Mouse (Mus musculus): ENCODE measurements around the gene Capn2.
A peak's percentile ranks its signal among the peaks of the same experiment; 100 is the strongest.

Capn2 gene

DNA sequence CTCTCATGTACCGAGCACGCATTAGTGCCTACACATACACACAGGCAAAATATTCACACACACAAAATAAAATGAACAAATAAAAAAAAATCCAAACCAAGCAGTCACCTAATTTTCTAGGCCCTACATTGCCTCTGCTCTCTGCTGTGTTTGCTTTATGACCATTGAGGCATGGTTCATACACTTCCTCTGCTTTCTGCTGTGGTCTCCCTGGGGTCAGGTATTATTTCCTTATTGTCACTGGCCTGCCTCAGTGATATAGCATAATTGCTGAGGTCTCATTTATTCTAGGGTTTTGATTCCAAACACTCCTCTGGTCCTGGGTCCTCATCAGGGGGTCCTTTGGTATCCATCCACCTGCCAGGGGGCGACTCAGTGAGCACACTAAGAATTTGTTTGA, 8.2 kb upstream of the Capn2 start:
- no peak for DNase-seq (ENCODE audit: low spot score in 2 of 2)

DNA sequence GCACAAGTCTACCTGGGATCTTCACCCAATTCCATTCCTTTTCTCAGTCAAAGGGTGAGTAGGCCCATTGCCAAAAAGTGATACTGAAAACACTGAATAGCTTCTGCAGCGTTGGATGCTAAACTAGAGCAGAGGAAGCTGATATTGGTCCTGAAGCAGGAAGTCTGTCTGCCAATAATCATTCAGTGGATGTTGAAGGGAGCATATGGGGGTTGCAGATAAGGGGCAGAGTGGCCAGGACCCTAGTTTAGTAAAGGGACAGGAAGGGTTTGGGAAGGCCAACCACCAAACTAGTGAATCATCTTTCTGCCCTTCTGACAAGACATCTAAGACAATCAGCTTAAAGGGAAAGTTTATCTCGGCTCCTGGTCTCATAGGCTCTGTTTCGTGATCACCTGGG, 6.3 kb upstream of the Capn2 start:
- DNase-seq (ENCODE audit: low spot score in 2 of 2), result no peak

DNA sequence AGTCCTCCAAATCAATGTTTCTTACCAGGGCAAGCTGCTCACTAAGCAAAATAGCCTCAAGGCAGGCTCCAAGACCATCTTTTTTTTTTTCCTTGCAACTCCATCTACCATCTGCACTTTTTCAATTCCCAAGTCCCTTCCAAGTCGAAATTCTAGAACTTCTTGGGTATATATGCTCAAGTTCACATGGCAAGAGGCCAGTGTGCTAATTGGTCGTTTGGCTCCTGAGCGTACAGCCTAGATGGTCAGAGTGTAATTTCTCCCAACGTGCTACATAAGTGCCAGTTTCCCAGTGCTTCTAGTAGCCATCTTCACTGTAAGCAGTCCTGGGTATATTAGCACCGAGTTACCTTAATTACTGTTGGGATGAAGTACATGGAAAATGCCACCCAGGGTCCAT, 5.6 kb upstream of the Capn2 start:
- DNase-seq (ENCODE audit: low spot score in 2 of 2), result no peak

DNA sequence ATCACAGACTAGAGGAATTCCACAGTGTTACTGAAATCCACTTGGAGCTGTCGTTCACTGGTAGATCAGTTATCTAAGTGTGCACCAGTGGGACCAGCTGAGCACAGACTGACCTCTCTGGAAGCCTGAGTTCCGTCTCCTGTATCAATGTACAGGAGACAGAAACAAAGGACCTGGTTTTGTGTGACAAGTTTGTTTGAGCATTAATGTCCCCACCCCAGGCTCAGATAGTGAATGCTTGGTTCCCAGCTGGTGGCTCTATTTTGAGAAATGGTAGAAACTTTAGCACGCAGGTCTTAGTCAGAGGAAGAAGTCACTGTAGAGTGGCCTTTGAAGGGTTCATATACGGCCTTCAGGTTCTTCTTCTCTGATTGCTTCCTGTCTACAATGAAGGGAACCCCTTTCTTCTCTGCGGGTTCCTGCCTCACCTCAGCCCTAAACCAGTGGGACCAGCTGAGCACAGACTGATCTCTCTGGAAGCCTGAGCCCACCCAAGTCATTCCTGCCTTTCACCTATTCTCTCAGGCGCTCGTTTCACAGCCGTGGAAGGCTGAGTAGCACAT, 3.6 kb upstream of the Capn2 start:
- DNase-seq (ENCODE audit: low spot score in 2 of 2), result no peak

DNA sequence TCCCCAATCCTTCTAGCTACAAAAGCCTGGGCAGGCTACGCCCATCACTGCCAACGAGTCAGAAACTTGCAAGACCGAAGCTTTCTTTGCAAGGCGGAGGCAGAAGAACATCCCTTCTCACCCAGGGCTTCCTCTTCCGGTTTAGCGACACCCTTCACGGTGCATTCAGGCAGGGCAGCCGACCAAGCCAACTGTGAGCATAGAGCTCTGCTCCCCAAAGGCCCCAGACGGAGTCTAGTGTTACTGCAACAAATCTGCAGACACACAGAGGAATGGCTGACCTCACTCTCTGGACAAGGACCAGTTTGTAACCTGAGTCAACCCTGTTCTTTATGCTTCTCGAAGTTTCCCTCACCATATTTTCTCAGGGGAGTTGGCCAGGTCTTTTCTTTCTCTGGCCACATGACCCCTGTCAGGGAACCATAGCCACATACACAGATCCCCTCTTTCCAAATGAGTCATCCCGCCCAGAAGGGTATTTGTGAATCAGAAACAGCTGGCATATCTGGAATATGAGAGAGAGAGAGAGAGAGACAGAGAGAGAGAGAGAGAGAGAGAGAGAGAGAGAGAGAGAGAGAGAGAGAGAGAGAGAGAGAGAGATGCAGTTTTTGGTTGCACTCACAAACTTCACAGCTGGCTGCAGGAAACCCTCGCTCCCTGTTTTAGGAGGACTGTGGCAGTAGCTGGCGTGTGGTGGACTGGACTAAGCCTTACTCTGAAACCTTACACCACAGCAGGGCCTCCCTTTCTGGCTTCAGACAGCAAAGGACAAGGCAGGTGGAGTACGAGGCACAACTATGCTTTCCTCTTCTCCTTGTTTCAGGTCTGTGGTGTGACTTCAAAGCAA, 2.9 kb upstream of the Capn2 start:
- DNase-seq (ENCODE audit: low spot score in 2 of 2), result peak in 1 of 2 experiments; percentile 55

DNA sequence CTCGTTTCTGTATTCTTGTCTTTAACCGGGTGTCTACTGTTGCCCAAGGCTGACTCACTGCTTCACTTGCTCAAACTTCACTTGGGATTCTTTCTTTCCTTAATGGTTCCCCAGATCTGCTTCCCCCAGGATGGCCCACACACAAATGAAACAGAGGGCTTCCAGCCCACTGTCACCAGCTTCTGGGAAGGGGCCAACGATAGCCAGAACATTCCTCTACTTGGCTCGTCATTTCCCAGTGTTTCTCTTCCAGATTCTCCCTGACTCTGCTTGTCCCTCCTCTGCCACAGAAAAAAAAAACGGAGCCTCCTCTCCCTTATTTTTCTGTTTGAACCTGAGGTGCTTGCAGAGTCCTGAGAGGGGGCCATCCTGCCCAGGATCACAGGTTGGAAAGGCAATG, 1.9 kb upstream of the Capn2 start:
- no peak for DNase-seq (ENCODE audit: low spot score in 2 of 2)

DNA sequence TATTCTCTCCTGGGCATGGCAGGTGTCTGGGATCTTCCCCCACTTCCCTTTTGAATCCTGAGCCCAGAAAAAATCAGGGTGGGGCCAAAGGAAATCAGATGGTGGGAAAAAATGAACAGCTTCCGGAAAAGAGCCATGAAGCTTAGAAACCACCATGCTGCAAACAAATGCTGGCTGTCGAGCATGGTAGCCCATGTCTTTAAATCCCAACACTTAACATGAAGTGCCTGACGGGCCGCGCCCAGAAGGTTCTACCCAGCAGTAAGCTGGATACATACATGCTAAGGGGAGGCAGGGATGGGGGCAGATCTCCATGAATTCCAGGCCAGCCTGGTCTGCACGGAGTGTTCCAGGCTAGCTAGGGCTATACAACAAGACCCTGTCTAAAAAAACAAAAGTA, 1.4 kb upstream of the Capn2 start:
- DNase-seq (ENCODE audit: low spot score in 2 of 2), result no peak

DNA sequence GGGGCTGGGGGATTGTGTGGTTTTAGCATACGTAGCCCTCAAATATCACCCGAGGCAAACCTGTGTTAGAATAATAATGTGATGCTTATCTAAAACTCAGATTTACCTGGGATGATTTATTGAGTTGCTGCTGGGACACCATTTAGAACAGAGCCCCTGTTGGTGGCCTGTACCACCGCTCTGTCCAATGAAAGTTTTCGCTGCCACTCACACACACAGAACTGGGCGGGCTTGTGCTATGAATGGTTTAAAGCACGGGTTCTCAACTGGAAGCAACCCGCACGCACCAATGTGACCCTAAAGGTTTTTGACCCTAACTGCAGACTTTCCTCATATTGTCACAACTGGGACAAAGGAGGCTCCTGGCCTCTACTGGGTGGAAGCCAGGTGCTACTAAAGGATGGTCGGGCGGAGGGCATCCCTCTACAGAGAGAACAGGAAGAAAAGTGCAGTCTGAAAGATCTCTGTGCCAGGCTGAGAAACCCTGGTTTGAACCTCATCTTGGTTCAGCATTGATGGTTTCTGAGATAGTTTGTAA, 804 bp upstream of the Capn2 start:
- DNase-seq (ENCODE audit: low spot score in 2 of 2), result no peak

DNA sequence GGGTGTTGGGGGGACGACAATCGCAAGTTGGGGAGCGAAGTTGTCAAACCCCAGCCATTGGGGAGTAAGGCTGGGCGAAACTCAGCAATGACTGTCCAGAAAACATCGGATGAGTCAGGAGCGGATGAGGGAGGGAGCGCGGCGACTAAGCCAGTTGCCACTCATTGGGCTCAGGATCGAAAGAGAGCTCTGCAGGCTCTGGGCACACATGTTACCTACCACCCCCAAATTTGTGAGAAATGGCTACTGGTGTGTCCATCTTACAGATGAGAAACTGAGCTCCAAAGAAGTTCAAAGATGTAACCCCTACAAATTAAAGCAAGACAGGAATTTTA, 236 bp upstream of the Capn2 start:
- DNase-seq (ENCODE audit: low spot score in 2 of 2), result no peak

DNA sequence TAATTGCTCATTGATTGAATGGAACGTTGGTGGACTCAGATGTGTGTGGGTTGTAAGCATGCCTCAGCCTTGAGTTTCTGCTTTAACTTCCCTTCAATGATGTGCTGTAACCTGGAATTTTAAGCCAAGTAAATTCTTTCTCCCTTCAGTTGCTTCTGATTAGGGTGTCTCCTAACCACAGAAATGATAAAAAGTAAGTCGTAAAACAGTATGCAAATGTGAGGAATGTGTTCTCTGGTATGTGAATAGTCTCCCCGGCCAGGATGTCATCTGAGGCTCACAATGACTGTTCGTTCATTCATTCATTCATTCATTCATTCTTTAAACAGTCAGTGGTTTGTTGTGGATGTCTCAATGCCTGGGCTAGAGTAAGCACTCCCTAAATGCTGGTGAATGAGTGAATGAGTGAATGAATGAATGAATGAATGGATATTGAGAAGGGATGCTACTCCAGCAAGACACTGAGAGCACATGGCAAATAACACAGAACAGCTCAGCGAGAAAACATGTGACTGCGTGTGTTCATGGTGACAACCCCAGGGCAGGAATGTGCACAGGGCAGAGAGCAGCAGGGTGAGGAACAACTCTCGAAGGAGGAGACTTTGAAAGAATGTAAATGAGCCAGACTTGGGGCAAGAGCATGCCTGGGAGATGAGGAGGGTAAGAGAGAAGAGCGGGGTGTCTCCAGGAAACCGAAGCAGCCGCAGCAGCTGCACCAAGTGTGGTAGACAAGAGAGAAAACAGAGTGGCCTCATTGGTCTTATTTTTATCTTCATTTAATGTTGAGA, 2.4 kb downstream of the Capn2 start:
- no peak for DNase-seq (ENCODE audit: low spot score in 2 of 2)

DNA sequence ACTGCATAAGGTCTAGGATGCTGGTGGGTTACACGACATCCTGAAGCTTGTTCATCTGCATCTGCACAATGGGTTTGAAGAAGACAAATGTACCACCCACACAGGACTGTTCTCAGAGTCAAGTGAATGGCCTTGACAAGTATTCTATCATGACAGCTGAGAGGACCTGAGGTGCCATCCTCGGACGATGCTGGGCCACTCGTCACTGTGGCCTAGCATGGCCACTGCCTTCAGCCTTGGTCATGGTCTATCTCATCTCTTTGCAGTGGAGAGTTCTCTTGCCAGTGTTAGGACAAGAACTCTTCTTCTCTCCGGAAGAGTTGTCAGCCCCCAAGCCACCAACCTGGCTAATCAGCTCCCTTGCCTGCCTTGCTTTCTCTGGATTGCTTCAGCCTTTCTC, 3.7 kb downstream of the Capn2 start:
- no peak for DNase-seq (ENCODE audit: low spot score in 2 of 2)

DNA sequence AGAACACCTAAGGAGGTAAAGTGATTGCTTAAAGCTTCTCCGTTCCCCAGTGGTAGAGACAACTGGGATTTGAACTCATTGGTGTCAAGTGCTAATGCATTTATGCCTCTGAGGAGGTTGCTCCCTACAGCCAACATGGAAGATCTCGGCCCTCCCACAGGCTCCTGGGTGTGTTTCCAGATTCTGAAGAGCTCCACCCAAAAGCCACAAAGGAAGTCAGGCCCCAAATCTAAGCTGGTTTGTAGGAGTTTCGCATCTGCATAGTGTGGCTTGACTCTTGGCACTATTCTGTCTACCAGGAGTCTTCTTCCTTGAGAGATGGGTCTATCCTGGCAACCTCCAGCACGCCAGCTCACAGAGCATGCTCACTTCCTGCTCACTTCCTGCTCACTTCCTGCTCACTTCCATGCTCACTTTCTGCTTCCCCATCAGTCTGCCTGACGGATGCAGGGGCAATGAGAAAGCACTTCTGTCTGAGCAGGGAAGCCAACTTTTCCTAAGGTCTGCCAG, 4.5 kb downstream of the Capn2 start:
- no peak for DNase-seq (ENCODE audit: low spot score in 2 of 2)

DNA sequence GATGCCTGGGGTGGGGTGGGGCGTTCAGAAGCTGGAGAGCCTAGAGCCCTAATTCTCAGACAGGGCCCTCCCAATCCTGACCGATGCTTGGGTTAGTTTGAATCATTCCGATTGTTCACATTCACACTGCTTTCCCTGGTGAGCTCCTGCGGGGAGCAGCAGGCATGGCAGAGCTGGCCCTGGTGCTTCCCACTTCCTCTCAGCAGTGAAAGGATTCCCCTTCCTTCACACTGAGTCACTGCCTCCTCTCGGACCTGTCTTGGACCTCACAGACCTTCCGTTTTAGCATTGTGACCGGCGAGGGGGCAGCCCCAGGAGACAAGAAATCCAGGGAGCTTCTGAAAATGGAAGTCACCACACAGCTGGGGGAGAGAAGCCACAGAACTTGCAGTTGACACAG, 5.6 kb downstream of the Capn2 start:
- DNase-seq (ENCODE audit: low spot score in 2 of 2), result no peak

DNA sequence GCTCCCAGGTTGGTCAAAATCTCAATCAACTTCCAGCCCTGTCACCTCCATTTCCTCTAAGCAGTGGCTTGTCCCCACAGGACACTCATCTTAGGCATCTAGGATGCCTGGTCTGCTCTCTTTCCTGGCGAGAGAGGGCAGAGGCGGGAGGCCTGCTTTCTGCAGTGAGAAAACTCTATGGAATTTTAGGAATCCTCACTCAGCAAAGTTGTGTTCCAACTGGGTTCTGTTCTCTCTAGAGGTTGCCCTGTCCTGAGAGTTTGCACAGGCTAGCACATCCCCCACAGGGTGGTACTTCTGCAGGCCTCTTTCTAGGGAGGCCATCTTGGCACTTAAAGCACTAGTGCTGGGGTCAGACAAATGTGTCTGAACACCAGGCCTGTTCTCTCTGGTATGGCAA, 6.3 kb downstream of the Capn2 start:
- DNase-seq (ENCODE audit: low spot score in 2 of 2), result no peak

DNA sequence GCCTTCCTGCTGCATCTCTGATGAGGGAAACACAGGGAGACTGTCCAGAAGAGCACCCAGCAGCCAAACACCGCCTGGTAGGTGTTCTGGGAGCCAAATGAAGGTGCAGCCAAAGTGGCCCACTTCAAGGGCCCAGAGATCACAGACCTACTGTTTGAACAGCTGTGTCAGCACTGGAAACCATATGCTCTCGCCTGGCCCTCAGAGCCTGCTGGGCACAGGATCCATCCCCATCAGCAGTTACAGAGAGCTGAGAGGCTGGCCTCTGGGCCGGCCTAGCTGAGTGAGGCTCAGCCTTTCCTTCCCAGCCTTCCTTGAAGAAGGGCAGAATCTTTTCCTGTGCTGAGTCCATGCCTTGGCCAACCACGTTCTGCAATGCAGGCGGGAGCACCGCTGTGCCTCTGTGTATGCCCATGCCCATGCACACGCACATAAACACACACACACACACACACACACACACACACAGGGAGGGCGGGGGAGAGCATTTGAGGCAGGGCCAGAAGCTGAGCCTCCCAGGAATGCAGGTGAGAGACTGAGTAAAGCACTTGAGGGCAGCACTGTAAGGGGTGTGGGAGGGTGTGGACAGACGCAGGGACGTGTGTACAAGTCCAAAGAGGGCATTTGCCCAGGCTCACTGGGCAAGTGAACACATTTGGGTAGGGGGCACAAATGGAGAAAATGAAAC, 8.2 kb downstream of the Capn2 start:
- no peak for DNase-seq (ENCODE audit: low spot score in 2 of 2)

DNA sequence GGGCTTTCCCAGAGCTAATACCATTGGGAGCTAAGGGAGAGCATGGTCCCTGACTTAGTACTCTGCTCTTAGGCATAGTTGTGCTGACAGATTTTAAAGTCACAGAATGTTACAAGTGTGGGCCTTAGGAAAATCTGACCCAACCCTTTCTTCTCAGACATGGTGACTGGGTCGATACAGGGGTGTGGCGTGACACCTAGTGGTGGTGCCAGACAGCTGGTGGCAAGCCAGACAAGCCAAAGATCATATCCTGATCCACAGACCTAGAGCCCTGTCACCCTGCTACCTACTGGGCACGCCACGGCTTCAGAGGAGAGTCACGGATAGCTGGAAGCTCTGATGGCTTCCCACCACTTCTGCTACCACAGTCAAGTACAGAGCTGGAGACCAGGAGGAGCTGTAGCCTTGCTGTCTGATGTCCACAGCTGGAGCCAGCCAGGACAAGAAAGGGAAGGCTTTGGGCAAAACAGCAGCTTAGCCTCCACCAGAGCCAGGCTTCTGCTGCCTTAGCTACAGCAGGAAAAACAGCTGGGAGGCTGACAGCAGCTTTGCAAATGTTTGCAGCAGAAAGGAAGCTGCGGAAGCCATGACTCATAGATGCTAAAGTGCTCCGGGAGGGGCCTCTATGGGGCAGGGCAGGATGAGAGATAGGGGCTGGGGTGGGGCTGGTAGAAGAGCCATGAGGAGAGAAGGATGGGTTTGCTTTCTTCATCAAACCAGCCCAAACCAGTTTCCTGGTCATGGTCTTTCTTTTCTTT, 11.0 kb downstream of the Capn2 start:
- peak; percentile 48 to 81 for DNase-seq (ENCODE audit: low spot score in 2 of 2)

DNA sequence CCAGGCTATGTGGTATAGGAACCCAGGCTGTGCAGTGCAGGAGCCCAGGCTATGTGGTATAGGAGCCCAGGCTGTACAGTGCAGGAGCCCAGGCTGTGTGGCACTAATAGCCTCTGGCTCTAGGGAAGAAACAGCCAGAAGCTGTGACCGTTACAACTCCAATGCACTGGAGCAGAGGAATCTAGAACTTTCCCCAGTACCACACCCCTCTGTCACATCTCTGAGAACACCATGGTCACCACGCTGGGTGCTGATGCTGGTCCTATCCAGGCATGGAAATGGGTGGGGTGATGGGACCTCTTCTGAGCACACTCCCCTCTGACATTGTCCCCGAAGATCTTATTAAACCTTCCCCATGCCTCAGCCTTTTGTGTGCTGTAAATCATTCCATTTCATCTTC, 12.1 kb downstream of the Capn2 start:
- no peak for DNase-seq (ENCODE audit: low spot score in 2 of 2)

DNA sequence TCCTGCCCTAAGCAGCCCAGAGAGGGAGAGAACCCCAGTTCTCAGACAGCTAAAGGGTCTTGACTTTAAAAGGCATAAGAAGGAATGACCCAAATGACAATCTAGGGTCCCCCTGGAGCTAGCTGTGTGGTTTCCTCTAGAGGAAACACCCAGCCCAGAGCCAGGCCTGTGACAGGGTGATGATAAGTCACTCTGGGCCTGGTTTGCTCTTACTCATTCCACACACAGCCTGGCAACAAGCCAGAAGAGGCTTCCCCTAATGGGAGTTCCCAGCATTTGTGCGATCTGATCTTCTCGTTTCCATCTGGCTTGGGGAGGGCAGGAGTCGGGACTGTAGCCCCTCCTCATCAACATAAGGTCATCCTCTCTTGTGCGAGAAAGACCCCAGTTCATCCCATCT, 13.2 kb downstream of the Capn2 start:
- DNase-seq (ENCODE audit: low spot score in 2 of 2), result peak in 1 of 2 experiments; percentile 63

DNA sequence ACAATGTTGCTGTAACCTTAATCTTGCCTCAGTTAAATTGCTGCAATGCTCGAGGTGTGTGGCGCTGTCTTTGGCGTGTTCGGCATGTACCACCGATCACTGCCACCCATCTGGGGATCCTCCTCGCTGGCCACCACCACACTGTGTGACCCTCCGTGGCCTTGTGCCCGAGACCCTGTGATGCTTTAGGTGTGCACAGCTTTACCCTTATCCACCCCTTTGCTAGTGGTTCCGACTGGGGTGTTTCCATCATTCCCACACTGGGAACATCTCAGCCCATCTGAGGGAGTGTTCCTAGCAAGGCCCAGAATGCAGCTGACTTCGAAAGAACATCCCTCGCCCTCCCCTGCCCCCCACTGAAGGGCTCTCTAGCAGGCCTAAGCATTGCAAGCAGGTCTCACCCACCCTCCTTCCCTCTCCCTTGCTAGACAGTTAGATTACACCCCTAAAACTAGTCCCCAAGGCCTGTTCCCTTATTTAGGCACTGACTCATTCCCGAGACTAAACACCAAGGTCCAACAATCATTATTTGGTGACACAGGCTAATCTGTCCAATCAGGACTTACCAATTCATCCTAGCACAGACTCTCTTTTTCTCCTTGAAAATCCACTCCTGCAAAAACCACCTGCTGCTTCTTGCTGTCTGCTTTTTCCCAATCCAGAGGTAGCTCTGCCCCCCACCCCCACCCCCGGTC, 14.1 kb downstream of the Capn2 start:
- no peak for DNase-seq (ENCODE audit: low spot score in 2 of 2)

DNA sequence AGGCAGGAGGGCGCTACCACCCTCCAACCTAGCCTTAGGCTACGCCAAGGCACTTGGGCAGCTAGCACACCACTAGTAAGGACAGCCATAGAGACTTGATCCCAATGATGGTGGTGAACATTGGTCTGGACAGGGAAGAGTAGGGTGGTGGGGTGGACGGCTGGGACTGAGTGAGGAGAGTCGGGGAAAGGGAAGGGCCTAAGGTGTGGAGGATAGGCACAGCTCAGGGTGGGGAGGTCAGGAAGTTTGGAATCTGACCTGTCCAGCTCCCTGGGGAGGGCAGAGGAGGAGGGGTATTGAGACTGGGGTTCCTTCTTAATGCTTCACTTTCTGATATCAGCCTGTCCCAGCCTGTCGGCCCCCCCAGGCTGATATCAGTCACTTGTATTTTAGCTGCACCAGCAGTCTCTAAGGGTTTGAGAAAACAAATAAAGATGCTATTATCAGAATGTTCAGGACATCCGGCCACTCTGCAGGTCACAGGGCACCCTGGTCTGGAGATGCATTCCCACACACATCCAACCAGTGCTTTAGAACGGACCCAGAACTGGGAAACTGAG, 14.8 kb downstream of the Capn2 start:
- no peak for DNase-seq (ENCODE audit: low spot score in 2 of 2)
